Mouse (Mus musculus) midbrain, postnatal 0 days (tissue): ENCODE results near the gene Qpct. TPM values are rescaled to one million over a fixed set of nuclear protein-coding genes. Genes with fewer than 3 reads are reported as not detected.

Experiments used
- ATAC-seq: fragments of 200-750 bp; cut with Nextera tagmentation; 2 replicates; pipeline ENCODE4 v1.8.0; 2017; ENCODE audit warnings: moderate number of reproducible peaks, mild to moderate bottlenecking, moderate TSS enrichment, moderate library complexity; ENCODE audit not compliant: low FRiP score
- DNase-seq: peaks from one replicate; pipeline ENCODE4 v3.0.0-alpha.2; 2015; ENCODE audit warnings: low spot score
- H3K27ac ChIP-seq: fragments of 300-500 bp; sonication (generic); 2 replicates; pipeline ENCODE4 v1.5.1; 2014; ENCODE audit warnings: low read depth, mild to moderate bottlenecking, low read length, mixed read lengths
- H3K27me3 ChIP-seq: fragments of 300-500 bp; sonication (generic); 2 replicates; pipeline ENCODE4 v1.6.1; 2014; ENCODE audit warnings: low read length, control low read depth, mixed read lengths; ENCODE audit not compliant: insufficient read depth
- H3K36me3 ChIP-seq: fragments of 300-500 bp; sonication (generic); 2 replicates; pipeline ENCODE4 v1.6.1; 2014; ENCODE audit warnings: low read length, control low read depth, mixed read lengths; ENCODE audit not compliant: insufficient read depth
- H3K4me1 ChIP-seq: fragments of 300-500 bp; sonication (generic); 2 replicates; pipeline ENCODE4 v1.6.1; 2014; ENCODE audit warnings: mild to moderate bottlenecking, control low read depth, antibody characterized with exemption, low read length, mixed read lengths; ENCODE audit not compliant: insufficient read depth
- H3K4me2 ChIP-seq: fragments of 300-500 bp; sonication (generic); 2 replicates; pipeline ENCODE4 v1.6.1; 2014; ENCODE audit warnings: low read depth, mild to moderate bottlenecking, low read length, mixed read lengths; ENCODE audit not compliant: poor library complexity, severe bottlenecking
- H3K4me3 ChIP-seq: fragments of 300-500 bp; sonication (generic); 2 replicates; pipeline ENCODE4 v1.5.1; 2014; ENCODE audit warnings: low read depth, mild to moderate bottlenecking, low read length, moderate library complexity
- H3K9ac ChIP-seq: fragments of 300-500 bp; sonication (generic); replicated peaks from 2 replicates; pipeline ENCODE4 v1.6.1; 2014; ENCODE audit warnings: mild to moderate bottlenecking, low read length, moderate library complexity, mixed read lengths; ENCODE audit not compliant: poor library complexity, severe bottlenecking
- H3K9me3 ChIP-seq: fragments of 300-500 bp; sonication (generic); 2 replicates; pipeline ENCODE4 v1.6.1; 2016; ENCODE audit warnings: low read length, control low read depth
- CTCF ChIP-seq: IDR thresholded peaks from 2 replicates; pipeline ENCODE4 v1.5.1; 2016; ENCODE audit warnings: antibody characterized with exemption, mild to moderate bottlenecking
- WGBS: fragments of 180-500 bp; shearing (Covaris S2); extraction: QIAGEN DNeasy Blood & Tissue Kit; methylation state at CpG from one replicate; pipeline ENCODE4 v1.1.7; 2014; 5-methylcytosine and 5-hydroxymethylcytosine counted together
- polyA plus RNA-seq: library from polyadenylated mRNA; unstranded; fragments of >200 nt; fragmentation: Nextera tagmentation; extraction: Ambion mirVana; gene quantifications from 2 replicates; pipeline ENCODE4 v1.2.1, GENCODE M21; 2015
- total RNA-seq: library from RNA; depleted of rRNA; stranded (reverse); fragments of >200 nt; gene quantifications from 2 replicates; pipeline ENCODE4 v1.2.3, GENCODE M21; 2014; rRNA removed

The Qpct gene
- total RNA-seq (27.9 and 28.0 TPM in 2 replicates), polyA plus RNA-seq (30.2 and 35.7 TPM in 2 replicates)

DNA sequence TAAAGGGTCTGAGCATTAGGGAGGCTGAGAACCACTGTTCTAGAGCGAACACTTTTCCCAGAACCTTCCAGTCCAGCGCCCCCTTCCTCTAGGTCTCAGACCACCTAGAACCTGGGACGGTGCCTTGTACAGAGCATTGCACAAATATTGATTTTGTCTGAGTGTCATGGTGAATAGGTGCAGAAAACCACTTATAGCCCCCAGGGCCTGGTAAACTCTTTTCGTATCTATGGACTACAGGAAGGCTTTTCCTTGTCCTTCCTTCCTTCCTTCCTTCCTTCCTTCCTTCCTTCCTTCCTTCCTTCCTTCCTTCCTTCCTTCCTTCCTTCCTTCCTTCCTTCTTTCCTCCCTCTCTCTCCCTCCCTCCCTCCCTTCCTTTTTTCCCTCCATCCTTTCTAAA is at the start of gene Qpct:
TSS of gene Qpct (plus strand) at position 301 of the 400 bp plus-strand sequence.
- Histone ChIP-seq H3K9ac (peak within 1 kb of the TSS; percentile 79), H3K27me3 (no peaks in the 10 kb centered on the region), H3K36me3 (no peaks in the 10 kb centered on the region), H3K4me2 (peak within 1 kb of the TSS; percentile 80), H3K4me3 (peak within 1 kb of the TSS; percentile 71), H3K4me1 (peaks cover 6% of the 10 kb centered on the region; the same call in 1 of the 2 replicates), H3K27ac (peak within 1 kb of the TSS; percentile 79), H3K9me3 (no peaks in the 10 kb centered on the region)
- ATAC-seq (no peak), DNase-seq (no peak)
- WGBS, result 71% methylated on average over 4 of the region's 4 CpGs
- TF ChIP-seq CTCF, result peak; percentile 8; the same call in 1 of the 2 replicates

DNA sequence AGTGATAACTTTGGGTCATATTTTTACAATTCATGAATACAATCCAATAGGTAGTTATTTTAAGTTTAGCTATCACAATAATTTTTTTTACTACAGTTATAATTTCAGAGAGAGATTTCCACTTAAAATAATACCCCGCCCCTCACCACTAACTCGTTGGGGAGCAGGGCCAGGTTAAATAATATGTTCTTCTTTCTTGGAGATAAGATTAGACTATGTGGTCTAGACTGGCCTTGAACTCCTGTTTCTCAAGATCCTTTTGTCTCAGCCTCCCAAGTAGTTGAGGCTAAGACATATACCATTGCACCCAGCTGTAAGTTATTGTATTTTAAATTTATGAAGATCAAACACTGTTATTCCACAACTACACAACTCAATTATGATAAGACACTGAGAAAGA is 38.1 kb upstream of the Qpct start:
- DNase-seq (no peak), ATAC-seq (no peak)
- Histone ChIP-seq H3K27ac (no peak overlapping the region), H3K4me1 (no peaks in the 10 kb centered on the region), H3K4me2 (no peak overlapping the region), H3K9me3 (no peaks in the 10 kb centered on the region), H3K27me3 (no peaks in the 10 kb centered on the region), H3K9ac (no peak overlapping the region), H3K4me3 (no peak overlapping the region), H3K36me3 (no peaks in the 10 kb centered on the region)
- no peak for TF ChIP-seq CTCF
- 88% methylated on average over 2 of the region's 2 CpGs for WGBS

- Histone ChIP-seq H3K36me3 (no peaks in the 10 kb centered on the region), H3K9ac (no peak overlapping the region), H3K4me3 (no peak overlapping the region), H3K27me3 (no peaks in the 10 kb centered on the region), H3K4me1 (no peaks in the 10 kb centered on the region), H3K27ac (no peak overlapping the region), H3K9me3 (no peaks in the 10 kb centered on the region), H3K4me2 (no peak overlapping the region)
- ATAC-seq, result no peak
- 92% methylated on average over 2 of the region's 2 CpGs for WGBS
- no peak for TF ChIP-seq CTCF
- no peak for DNase-seq
Measured at GRCm38 (mm10) chr17:79014911-79015685, 36.6 kb upstream of the Qpct start.

DNA sequence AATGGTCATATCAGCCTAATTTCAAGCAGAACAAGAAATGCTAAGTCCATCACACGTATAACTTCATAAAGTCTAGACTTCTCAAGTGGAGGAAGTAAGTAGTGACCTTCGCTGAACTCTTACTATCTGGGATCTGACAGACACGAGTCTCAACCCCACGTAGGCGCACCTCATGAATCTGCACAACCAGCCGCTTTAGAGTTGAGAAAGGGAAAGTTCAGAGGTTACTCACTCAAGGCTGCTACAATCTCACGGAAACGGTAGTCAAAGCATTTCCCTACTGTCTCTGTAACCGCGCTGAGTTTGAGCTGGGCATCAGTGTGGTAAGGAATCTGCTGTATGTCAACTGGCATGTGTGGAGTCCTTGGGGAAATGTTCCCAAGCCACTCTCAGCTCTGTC is 35.9 kb upstream of the Qpct start:
- 90% methylated on average over 10 of the region's 10 CpGs for WGBS
- no peak for TF ChIP-seq CTCF
- ATAC-seq, result no peak
- Histone ChIP-seq H3K36me3 (no peaks in the 10 kb centered on the region), H3K4me1 (no peaks in the 10 kb centered on the region), H3K27ac (no peak overlapping the region), H3K27me3 (no peaks in the 10 kb centered on the region), H3K9me3 (no peaks in the 10 kb centered on the region), H3K9ac (no peak overlapping the region), H3K4me2 (no peak overlapping the region), H3K4me3 (no peak overlapping the region)
- DNase-seq, result no peak

GRCm38 (mm10) chr17:79018422-79018821 is 33.3 kb upstream of the Qpct start:
- 46% methylated on average over 9 of the region's 9 CpGs for WGBS
- Histone ChIP-seq H3K4me3 (no peak overlapping the region), H3K27me3 (no peaks in the 10 kb centered on the region), H3K27ac (no peak overlapping the region), H3K9ac (no peak overlapping the region), H3K4me2 (peak overlapping the region; percentile 27), H3K9me3 (no peaks in the 10 kb centered on the region), H3K36me3 (no peaks in the 10 kb centered on the region), H3K4me1 (no peaks in the 10 kb centered on the region)
- no peak for DNase-seq
- TF ChIP-seq CTCF, result no peak
- no peak for ATAC-seq

GRCm38 (mm10) chr17:79019726-79020207 is 31.9 kb upstream of the Qpct start:
- TF ChIP-seq CTCF, result no peak
- Histone ChIP-seq H3K36me3 (no peaks in the 10 kb centered on the region), H3K9me3 (no peaks in the 10 kb centered on the region), H3K27ac (0 out of 2 replicates have a peak overlapping the region, but pooled peaks have one; percentile 55), H3K4me2 (peak overlapping the region; percentile 78), H3K27me3 (no peaks in the 10 kb centered on the region), H3K9ac (peak overlapping the region; percentile 62; the same call in 1 of the 2 replicates), H3K4me1 (no peaks in the 10 kb centered on the region), H3K4me3 (peak overlapping the region; percentile 78)
- no peak for DNase-seq
- ATAC-seq, result no peak
- WGBS, result 2% methylated on average over 18 of the region's 18 CpGs
